Mouse (Mus musculus) kidney, postnatal 4 days (tissue): Measurements from ENCODE around the gene Ak3.
"Not testable (repeated sequence)": the region's sequence is repeated elsewhere in the genome, so short reads cannot be mapped to it uniquely, and the experiment has no call there.

Source experiments
- DNase-seq, 2 experiments: peaks; one replicate each; pipeline ENCODE4 v3.0.0; 2021; ENCODE audit warnings: mixed read lengths in 2 of 2

Gene Ak3

GRCm38 (mm10) chr19:29042647-29043046, 5.1 kb downstream of the Ak3 start:
- no peak for DNase-seq

DNA sequence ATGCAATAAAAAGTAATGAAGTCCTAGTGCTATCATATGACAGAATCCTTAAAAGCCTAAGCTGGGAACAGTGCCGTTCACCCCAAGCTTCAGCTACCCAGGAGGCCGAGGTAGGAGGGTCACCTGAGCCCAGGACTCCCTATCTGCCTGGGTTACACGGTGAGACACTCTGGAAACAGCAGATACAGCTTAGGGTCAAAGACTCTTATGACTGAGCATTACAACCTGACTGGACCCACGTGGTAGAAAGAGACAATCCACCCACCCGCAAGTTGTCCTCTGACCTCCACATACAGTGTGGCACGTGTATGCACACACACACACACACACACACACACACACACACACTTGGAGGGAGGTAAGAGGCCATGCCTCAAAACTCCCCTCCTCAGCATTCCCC, 5.6 kb downstream of the Ak3 start:
- no peak for DNase-seq

- no peak for DNase-seq
These were observed 7.6 kb downstream of the Ak3 start for GRCm38 (mm10) chr19:29040206-29040605.

- no peak for DNase-seq
These were observed 8.4 kb downstream of the Ak3 start for GRCm38 (mm10) chr19:29039334-29039733.

GRCm38 (mm10) chr19:29037541-29037940, 10.2 kb downstream of the Ak3 start:
- no peak for DNase-seq

DNA sequence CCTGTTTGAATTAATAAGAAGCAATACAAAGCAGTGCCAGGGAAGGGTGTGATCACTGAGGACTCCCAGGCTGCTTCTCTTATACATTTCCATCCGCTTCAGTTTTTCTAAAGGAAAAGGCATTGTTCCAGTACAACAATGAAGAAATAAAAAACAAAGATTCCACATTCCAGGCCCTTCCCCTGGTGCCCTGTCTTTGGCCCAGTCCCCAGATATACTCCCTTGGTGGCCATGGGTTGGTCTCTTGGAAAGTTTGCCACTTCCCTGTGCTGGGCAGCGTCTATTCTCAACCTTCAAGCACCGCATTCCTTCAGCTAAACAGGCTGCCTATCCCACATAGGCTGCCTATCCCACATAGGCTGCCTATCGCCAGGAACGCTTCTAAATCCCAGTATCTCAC, 10.7 kb downstream of the Ak3 start:
- DNase-seq = no peak

- no peak for DNase-seq
These were observed 15.1 kb downstream of the Ak3 start for GRCm38 (mm10) chr19:29032662-29033061.

GRCm38 (mm10) chr19:29031788-29032187, 16.0 kb downstream of the Ak3 start:
- no peak for DNase-seq

- DNase-seq = peak in 1 of 2 experiments; percentile 45
These were observed 23.3 kb downstream of the Ak3 start for GRCm38 (mm10) chr19:29024391-29024947.

GRCm38 (mm10) chr19:29021754-29022345, 25.9 kb downstream of the Ak3 start:
- DNase-seq = no peak

- no peak for DNase-seq
These were observed 28.1 kb downstream of the Ak3 start for GRCm38 (mm10) chr19:29019647-29020046.

- no peak for DNase-seq
These were observed 31.0 kb downstream of the Ak3 start for GRCm38 (mm10) chr19:29016786-29017185.

DNA sequence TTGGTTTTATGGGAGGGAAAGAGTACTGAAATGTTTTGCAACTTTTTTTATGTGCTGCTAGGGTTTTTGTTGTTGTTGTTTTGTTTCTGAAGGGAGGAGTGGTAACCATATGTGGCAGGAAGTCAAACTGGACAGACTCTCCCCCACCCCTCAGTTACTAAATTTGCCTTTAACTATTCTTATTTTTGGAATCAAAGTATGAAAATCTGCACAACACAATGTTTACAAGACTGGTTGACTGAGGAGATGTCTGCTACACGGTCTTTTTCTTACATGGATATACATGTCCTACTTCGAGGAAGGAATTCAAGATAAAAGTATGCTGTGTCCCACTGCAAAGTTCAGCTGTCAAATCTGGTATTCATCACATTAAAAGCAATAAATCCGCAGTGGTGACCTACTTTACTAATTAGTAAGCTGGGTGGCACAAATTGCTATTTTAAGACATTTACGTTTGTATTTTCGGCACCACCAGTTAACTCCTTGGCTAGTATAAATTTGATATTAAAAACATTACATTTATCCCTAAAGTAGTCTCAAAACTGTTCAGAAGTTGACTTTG, 31.5 kb downstream of the Ak3 start:
- no peak for DNase-seq

DNA sequence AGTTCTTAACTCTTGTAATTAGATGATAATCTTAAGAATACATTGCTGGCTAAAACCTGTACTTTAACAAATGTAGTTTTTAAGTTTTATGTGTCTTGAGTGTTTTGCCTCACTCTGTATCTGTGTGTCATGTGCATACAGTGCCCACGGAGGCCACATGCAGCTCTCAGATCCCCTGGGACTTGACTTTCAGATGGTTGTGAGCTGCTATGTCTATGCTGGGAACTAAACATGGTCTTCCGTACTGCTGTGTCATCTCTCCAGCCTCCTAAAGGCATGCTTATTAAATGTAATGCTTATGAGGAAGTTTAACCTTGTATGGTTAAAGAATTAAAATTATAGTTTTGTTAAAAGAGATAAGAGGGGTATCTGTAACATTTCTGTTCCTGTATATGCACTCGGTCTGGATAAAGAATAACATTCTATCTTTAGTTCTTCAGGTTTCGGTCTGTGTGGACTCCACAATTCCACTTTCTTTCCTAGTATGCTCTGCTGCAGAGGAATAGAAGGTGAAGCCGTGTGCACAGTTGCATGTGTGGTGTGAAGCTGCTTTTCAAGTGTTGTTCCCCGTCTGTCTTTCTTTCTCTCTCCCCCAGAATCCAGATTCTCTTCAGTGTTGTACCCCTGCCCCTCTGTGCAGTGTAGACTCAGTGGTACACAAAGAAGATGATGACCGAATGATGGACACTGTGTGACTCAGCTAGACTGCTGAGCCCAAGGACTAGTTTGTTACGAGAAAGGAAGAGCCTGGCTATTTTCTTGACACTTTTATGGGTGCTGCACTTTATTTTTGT, 32.2 kb downstream of the Ak3 start:
- no peak for DNase-seq

- DNase-seq = peak; percentile 33 to 40
These were observed 33.2 kb downstream of the Ak3 start for GRCm38 (mm10) chr19:29014466-29015055.

- no peak for DNase-seq
These were observed 36.3 kb downstream of the Ak3 start for GRCm38 (mm10) chr19:29011355-29011990.

DNA sequence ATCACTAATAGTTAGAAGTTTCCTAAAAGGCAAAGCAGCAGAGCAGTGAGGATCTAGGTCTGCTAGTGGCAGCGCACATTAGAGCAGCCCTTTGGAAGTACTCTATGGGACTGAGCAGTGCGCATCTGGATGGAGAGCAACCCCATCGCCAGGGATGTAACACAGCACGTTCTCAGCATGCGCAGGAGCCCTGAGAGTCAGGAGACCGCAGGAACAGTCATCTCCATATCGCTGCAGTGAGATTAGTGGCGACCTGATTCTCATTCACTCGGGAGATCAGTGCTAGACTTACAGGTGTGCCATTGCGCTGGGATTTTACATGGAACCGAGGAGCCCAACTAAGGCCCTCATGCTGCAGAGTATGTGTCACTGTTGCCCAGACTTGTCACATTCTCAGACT, 38.7 kb downstream of the Ak3 start:
- DNase-seq = no peak

DNA sequence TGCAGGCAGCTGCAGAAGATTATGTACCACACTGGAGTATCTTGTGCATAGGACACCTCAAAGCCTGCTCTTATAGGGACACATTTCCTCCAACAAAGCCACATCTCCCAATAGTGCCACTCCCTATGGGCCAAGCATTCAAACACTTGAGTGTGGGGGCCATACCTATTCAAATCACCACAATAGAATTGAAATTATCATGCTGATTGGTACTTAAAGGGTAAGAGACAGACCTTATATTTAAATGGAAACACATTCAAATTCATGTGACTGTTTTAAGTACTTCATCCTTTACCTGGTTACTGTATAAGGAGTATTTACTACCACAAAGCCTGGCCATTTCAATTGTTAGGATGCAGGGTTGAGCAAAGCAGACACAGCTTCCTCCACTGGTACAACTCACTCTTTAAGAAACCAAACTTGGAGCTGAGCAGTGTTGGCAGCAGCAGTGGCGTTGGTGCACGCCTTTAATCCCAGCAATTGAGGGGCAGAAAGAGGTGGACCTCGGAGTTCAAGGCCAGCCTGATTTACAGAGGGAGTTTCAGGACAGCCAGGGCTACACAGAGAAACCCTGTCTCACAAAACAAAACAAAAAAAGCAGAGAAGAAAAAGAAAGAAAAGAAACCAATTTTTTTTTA, 39.6 kb downstream of the Ak3 start:
- DNase-seq = no peak

- DNase-seq = not testable (repeated sequence)
These were observed 47.4 kb downstream of the Ak3 start for GRCm38 (mm10) chr19:29000321-29000720.

- DNase-seq = no peak
These were observed 49.7 kb downstream of the Ak3 start for GRCm38 (mm10) chr19:28997976-28998630.

DNA sequence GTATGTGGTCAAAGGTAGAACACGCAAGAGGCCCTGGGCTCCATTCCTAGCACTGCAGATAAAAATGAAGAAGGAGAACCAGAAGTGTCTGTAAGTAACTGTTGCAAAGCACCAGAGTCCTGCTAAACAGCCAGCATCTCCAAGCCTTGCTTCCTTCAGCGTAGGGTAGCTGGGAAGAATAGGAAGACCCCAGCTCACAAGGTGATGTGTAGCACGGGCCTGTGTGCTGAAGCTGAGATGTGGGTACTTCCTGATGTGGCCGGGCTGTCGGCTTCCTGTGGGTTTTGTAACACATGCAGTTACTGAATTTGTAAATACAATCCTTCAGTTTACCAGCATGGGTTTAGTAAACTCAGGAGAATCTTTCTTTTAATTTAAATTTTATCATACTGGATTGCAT, 52.4 kb downstream of the Ak3 start:
- no peak for DNase-seq

GRCm38 (mm10) chr19:28994870-28995269, 52.9 kb downstream of the Ak3 start:
- no peak for DNase-seq
